Mouse (Mus musculus) olfactory bulb, adult 2 months (tissue): ENCODE measurements around the gene Crybb1.

Source experiments
- CTCF ChIP-seq: fragments of 200-500 bp; IDR thresholded peaks from 2 replicates; pipeline ENCODE4 v1.5.1; 2012; ENCODE audit warnings: low read depth, mild to moderate bottlenecking, low read length, moderate library complexity; ENCODE audit not compliant: insufficient read depth
- POLR2A ChIP-seq: fragments of 200-500 bp; IDR thresholded peaks from 2 replicates; pipeline ENCODE4 v1.6.1; 2012; ENCODE audit warnings: mild to moderate bottlenecking, low read depth, low read length, moderate library complexity; ENCODE audit not compliant: insufficient read depth

- TF ChIP-seq CTCF (no peak), POLR2A (no peak)
Measured at GRCm38 (mm10) chr5:112277906-112278470, 22.4 kb downstream of the Crybb1 start.
